Mouse (Mus musculus): ENCODE measurements around the gene Dcpp2.
"Not testable (repeated sequence)": the region's sequence is repeated elsewhere in the genome, so short reads cannot be mapped to it uniquely, and the experiment has no call there.

Gene Dcpp2

DNA sequence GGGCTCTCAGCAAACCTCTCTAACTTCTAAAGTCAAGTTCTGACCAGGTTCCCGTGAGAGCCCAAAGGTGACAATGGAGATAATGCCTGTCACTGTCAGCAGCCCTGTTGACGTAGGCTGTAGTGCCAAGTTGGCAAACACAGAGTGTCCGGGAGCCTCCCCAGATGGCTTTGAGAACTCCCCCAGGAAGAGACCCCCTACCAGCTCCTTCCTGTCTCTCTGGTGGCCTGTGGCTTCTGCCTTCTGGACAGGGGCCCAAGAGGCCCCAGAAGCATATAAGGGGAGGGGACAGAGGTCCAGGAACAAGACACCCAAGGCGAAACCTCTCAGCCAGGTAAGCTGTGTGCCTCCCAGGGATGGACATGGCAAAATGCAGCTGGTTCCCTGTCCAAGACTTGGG is at the start of gene Dcpp2, which contains the start of gene Dcpp1:
TSS of gene Dcpp2 (plus strand) at position 305 of the 400 bp plus-strand sequence.
TSS of gene Dcpp1 (plus strand) at position 301 of the 400 bp plus-strand sequence.
- not testable (repeated sequence) for DNase-seq

- no peak for DNase-seq
These were observed 49.5 kb upstream of the Dcpp2 start for GRCm38 (mm10) chr17:23831201-23831600.

DNA sequence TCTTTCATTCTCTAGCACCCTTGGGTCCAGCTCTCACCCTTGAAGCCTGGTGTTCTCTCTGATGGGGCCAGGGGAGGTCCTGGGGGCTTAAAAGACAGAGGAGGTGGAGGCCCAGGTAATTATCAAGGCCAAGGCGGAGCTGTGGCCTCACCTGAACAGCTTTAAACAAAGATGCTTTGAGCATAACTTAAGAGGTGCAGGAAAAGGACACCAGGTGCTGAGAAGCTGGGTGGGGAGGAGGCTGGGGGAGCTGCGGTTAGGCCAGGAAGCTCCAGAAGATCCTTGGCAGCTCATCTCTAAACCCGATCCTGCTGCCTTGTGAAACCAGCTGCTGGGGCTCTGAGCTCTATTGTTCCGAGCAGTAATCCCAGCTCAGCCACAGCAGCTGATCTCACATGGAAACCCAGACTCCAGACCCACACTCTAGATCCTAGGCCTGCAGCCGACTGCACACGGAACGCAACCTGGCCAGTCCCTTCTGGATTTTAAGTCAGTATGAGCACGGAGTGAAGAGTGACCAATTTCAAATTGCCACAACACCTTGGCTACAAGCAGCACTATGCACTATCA is 44.6 kb upstream of the Dcpp2 start, which contains the start of gene Prss33:
TSS of gene Prss33 (minus strand) at position 51 of the 570 bp plus-strand sequence.
- no peak for DNase-seq

- DNase-seq, result no peak
These were observed 39.5 kb upstream of the Dcpp2 start for GRCm38 (mm10) chr17:23841145-23841544.

DNA sequence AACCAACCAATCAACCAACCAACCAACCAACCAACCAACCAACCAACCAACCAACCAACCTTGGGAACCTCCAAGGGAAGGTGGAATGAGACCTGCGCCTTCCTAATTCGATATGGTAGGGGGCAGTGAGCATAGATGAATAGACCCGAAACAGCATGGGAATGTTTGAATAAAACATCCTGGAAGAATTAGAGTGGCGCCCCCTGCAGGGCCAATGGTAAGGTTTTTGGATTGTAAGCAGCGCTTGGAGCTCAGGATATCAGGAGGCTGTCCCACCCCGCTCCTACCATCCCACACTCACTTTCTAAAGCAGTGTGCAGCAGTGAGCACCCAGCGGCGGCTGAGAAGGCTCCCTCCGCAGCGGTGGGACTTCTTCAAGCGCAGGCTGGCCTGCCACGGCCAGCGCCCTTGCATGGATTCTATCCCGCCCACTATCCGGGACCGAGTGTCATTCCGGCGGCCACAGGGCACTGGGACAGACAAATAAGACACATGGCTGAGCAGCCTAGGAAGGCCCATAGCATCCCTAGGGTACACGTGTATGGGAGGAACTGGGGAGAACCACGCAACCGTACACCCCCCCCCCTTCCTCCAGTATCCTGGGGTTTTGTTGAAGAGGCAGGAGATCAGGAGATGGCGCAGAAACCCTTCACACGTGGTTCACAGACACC is 37.4 kb upstream of the Dcpp2 start:
- DNase-seq, result no peak

- DNase-seq, result peak in 1 of 2 experiments; percentile 32
These were observed 36.8 kb upstream of the Dcpp2 start, which contains the start of the genes Prss32 and Prss41 for GRCm38 (mm10) chr17:23843812-23844273. Gene Prss32, plus strand, starts transcription at chr17:23843855. Gene Prss41, minus strand, starts transcription at chr17:23844172.

DNA sequence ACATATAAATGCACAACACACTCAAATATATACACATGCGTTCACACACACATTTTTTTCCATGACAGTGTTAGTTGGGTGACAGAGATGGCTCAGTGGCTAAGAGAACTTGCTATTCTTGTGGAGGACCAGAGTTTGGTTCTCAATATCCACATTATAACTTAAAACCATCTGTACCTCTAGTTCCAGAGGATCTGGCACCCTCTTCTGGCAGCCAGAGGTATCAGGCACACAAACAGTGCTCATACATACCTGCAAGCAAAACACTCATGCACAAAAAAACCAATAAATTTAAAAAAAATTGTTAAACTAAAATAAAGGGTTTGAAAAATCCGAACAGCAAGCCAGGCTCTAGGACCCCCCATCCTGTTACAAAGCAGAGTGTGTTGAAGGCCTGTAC is 30.7 kb upstream of the Dcpp2 start:
- no peak for DNase-seq

DNA sequence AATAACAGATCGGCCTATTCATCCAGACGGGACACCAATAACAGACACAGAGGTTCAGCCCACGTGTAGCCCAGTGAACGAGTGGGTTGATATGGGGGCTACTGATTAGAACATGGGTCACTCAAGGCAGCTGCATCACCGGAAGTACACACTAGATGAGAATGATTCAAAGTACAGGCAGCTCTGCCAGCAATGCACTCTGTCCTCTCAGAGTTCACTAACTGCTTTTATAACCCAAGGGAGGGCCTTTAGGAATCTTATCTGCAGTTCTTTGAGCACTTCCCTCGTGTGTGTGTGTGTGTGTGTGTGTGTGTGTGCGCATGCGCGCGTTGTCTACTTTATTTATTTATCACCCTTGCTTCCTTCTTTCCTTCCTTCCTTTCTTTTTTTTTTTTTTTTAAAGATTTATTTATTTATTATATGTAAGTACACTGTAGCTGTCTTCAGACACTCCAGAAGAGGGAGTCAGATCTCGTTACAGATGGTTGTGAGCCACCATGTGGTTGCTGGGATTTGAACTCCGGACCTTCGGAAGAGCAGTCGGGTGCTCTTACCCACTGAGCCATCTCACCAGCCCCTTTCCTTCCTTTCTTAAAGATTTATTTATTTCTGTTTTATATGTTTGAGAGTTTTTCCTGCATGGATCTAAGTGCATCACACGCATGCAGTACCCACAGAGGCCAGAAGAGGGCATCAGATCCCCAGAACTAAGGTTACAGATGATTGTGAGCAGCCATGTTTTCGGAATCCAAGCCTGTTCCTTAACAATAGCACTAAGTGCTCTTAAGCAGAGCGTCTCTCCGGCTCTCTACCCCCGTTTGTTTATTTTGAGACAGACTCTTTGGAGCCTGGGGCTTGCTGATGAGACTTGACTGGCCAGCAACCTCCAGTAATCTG is 29.6 kb upstream of the Dcpp2 start:
- no peak for DNase-seq

GRCm38 (mm10) chr17:23853292-23853691 is 27.4 kb upstream of the Dcpp2 start:
- DNase-seq, result no peak

GRCm38 (mm10) chr17:23854229-23854765 is 26.4 kb upstream of the Dcpp2 start:
- no peak for DNase-seq

DNA sequence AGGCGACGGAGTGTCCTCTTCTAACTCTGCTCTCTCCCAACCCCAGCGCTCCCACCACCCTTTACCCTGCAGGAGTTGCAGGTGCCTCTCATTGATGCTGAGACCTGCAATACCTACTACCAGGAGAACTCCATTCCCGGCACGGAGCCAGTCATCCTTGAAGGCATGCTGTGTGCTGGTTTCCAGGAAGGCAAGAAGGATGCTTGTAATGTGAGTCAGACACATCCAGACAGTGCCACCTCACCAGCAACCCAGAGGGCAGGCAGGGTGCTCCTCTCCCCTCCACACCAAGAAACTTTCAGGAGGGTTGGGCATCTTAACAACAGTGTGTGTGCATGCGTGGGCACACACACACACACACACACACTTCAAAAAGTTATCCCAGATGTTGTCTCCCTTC is 23.5 kb upstream of the Dcpp2 start:
- no peak for DNase-seq

- DNase-seq, result no peak
These were observed 22.8 kb upstream of the Dcpp2 start for GRCm38 (mm10) chr17:23857913-23858312.

DNA sequence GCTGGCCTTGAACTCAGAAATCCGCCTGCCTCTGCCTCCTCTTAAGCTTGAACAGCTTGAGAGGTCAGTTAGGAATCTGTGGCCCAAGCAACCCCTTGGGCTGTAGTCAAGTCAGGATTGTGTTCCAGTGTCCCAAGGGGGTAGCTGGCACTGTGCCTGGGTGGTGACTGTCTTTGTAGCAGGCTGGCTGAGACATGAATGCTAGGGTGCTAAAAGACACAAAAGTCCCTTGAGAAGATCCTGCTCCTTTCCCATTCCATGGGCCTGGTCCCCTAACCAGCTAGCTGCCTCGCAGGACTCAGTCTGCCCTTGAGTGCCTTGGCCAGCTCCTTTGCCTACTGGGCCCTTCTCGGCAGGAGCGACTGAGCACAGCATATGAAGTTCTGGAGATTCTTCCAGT is 17.8 kb upstream of the Dcpp2 start:
- no peak for DNase-seq

- DNase-seq, result no peak
These were observed 12.9 kb upstream of the Dcpp2 start, which contains the start of gene Prss21 for GRCm38 (mm10) chr17:23867756-23868155. Gene Prss21, plus strand, starts transcription at chr17:23868056.

DNA sequence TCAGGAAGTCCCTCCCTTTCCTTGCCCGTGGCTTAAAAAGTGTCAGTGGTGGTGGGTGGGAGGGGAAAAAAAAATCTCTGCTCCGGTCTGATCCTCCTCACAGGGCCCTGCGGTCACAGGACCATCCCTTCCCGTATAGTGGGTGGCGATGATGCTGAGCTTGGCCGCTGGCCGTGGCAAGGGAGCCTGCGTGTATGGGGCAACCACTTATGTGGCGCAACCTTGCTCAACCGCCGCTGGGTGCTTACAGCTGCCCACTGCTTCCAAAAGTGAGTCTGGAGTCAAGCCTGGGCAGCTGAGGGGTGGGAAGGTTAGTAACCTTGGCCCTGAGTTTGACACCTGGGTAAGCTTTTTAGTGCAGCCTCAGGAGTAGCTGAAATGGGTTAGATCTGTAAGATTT is 12.2 kb upstream of the Dcpp2 start:
- DNase-seq, result no peak

GRCm38 (mm10) chr17:23873884-23874856 is 6.5 kb upstream of the Dcpp2 start:
- no peak for DNase-seq

- DNase-seq, result no peak
These were observed 3.9 kb upstream of the Dcpp2 start for GRCm38 (mm10) chr17:23876741-23877140.

- DNase-seq, result no peak
These were observed 3.5 kb upstream of the Dcpp2 start for GRCm38 (mm10) chr17:23877166-23877565.

GRCm38 (mm10) chr17:23917158-23917557 is 36.5 kb downstream of the Dcpp2 start, which contains the start of gene Dcpp3:
Gene Dcpp3, plus strand, starts transcription at chr17:23917458.
- DNase-seq, result not testable (repeated sequence)

DNA sequence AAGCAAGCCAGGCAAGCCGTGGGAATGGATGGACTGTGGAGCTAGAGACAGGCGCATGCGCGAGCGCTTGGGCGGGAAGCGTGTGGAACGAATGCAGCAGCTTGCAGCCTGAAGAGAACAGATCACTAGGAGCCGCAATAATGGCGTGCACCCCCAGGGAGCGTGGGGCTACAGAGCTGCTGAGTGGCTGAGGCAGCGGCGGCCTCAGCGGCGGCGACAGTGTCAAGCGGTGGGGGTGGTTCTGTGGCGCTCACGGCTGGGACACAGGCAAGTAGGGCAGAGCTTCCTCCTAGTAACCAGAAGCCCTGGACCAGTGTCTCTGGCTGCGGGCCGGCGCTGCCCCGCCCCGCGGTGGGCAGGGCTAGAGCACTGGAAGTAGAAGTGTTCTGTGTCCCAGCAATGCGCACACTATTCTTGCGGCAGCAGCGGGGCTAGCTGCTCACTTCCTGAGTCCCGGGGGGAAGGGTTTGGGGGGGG is 43.9 kb downstream of the Dcpp2 start:
- peak; percentile 80 to 84 for DNase-seq

DNA sequence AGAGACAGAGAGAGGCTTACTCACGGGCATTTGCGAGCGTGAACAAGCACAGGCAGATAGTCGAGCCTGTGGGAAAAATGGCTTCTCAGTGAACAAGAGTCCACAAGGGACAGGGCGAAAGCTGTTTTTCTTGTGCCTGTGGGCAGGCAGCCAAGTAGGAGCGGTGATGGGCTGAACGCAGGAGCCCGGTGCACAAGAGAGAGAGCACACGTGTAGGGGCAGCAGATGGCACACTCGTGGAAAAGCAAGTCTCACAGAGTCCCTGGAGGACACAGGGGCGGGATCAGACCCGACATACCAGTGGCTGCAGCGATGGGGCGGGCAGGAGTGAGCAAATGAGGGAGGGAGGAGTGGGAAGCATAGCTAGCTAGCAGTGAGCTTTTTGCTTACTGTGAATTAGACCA is 44.4 kb downstream of the Dcpp2 start:
- DNase-seq, result peak; percentile 7 to 33

Data from thymus, adult 18-20 months (tissue).